16 mouse cellular contexts compared by ENCODE assay signal in the genomic region with DNA sequence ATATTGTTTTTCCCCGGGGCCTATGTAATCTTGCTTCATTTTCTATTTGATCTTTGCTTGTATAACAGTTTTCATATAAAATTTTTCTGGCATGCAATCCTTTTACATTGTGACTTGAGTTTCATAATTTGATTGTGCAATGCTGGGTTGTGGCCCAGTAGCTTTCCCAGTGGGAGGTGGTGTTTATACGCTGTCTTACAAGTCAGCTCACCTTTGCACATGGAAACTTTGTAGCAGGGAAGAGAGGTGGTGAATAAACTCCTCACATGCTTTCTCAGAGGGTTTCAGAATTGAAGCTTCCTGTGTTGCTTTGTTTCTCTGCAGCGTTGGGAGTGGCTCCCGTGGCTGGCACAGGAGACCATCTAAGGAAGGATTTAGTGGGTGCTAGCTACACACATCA. TPM values are rescaled to one million over a fixed set of nuclear protein-coding genes. Genes with fewer than 3 reads are reported as not detected.
DNase-seq lines count a peak whose midpoint lies in the region; TF ChIP-seq lines count a peak whose summit lies in the region.
"Had no signal": no experiment of that assay in that cellular context is flagged by ENCODE, and none has a peak within 500 bp of the region (broad histone marks: within the 10 kb centered on the region; RNA-seq: fewer than 3 reads in every experiment).

No protein-coding gene starts in this region.

- no peak for DNase-seq in layer of hippocampus, adult 2 months (ENCODE audit: low spot score in 2 of 2)
- no peak for DNase-seq in layer of hippocampus, adult 18-20 months (ENCODE audit: low spot score in 2 of 2)
- DNase-seq in brain, adult 2 months (ENCODE audit: low read depth, low spot score), result peak; percentile 26
- DNase-seq in fibroblast of lung, adult 2 months (ENCODE audit: low read depth), result peak; percentile 42
- peak; percentile 75 for DNase-seq in lung, postnatal 25 days (ENCODE audit: low spot score)
- no peak for DNase-seq in left cerebral cortex, postnatal 10 days (ENCODE audit: extremely low spot score in 1 of 2, low spot score in 2 of 2)
- no peak for DNase-seq in retina, embryonic 14.5 days (ENCODE audit: low spot score)
- DNase-seq: cerebellum, postnatal 14 days; forebrain, postnatal 0 days; heart, postnatal 10 days; retina, postnatal 1 day; thymus, postnatal 25 days had no signal

- TF ChIP-seq CTCF in layer of hippocampus, adult 2 months (conservative IDR thresholded peaks at IDR 0.05), result no peak

- intact Hi-C loops in left cerebral cortex, postnatal 10 days (cut with DNase I), result no loop called here

- no peak overlapping the region for H3K4me3 ChIP-seq in layer of hippocampus, adult 2 months
- H3K4me3 ChIP-seq: hindbrain, embryonic 15.5 days; kidney, embryonic 15.5 days; limb, embryonic 12.5 days; midbrain, embryonic 15.5 days had no signal

- peak overlapping the region; percentile 57; the same call in 1 of the 2 replicates for H3K27ac ChIP-seq in layer of hippocampus, adult 2 months
- H3K27ac ChIP-seq: hindbrain, embryonic 15.5 days; kidney, embryonic 15.5 days; limb, embryonic 12.5 days; midbrain, embryonic 15.5 days had no signal

RNA-seq across cellular contexts. Expression of gene Trit1, which starts 28.4 kb away (rescaled TPM):
- total RNA-seq in layer of hippocampus, adult 2 months (2021), result 10 to 100 TPM; 27.5 to 29.4 TPM
- total RNA-seq in layer of hippocampus, adult 18-20 months (2021), result 10 to 100 TPM; 19.5 to 20.2 TPM
- total RNA-seq in left cerebral cortex, postnatal 10 days (2021), result 10 to 100 TPM; 21.4 to 26.6 TPM

RNA-seq across cellular contexts. Expression of gene Mycl, which starts 49.4 kb away (rescaled TPM):
- total RNA-seq in layer of hippocampus, adult 2 months (2021), result 10 to 100 TPM; 31.8 to 32.4 TPM
- total RNA-seq in layer of hippocampus, adult 18-20 months (2021), result 10 to 100 TPM; 30.1 to 32.4 TPM
- 10 to 100 TPM; 35.0 to 39.2 TPM for total RNA-seq in left cerebral cortex, postnatal 10 days (2021)

Comparison
In these comparisons a context has a peak if more than half of its experiments do, and no peak if none do; other contexts are left out.
1. DNase-seq: peak in brain, adult 2 months (single experiment), fibroblast of lung, adult 2 months (single experiment) and lung, postnatal 25 days (single experiment); none in layer of hippocampus, adult 2 months (0 of 2), layer of hippocampus, adult 18-20 months (0 of 2), left cerebral cortex, postnatal 10 days (0 of 2) and retina, embryonic 14.5 days (single experiment).